Mouse (Mus musculus): Measurements from ENCODE around the gene Cd207. TPM values are rescaled to one million over a fixed set of nuclear protein-coding genes. Genes with fewer than 3 reads are reported as not detected.

Cd207 gene
- polyA plus RNA-seq, 1 experiment from 2014 or later = 0.11 TPM

GRCm38 (mm10) chr6:83626781-83627180 lies 50.9 kb downstream of the Cd207 start:
- Histone ChIP-seq H3K4me3 (no peak overlapping the region), H3K36me3 (no peaks in the 10 kb centered on the region), H3K9me3 (replicated peaks) (no peaks in the 10 kb centered on the region), H3K4me2 (no peak overlapping the region), H3K4me1 (no peaks in the 10 kb centered on the region), H3K27me3 (replicated peaks) (0 out of 2 replicates have a peak, but pooled peaks cover 8% of the 10 kb centered on the region), H3K27ac (no peak overlapping the region), H3K9ac (no peak overlapping the region)
- no peak for ATAC-seq
- 49% methylated on average over 17 of the region's 17 CpGs for WGBS (ENCODE audit: insufficient replicate concordance)

Other genes starting within 250 kb of the Cd207 start
- 12.1 and 14.8 TPM in 2 replicates for gene Tet3, start 218.8 kb downstream of the Cd207 start, polyA plus RNA-seq (2016; fragmentation: Nextera tagmentation; extraction: Ambion mirVana)
- 28.2 and 30.4 TPM in 2 replicates for gene Dguok, start 170.9 kb downstream of the Cd207 start, polyA plus RNA-seq (2016; fragmentation: Nextera tagmentation; extraction: Ambion mirVana)
- gene Actg2, start 141.6 kb downstream of the Cd207 start, polyA plus RNA-seq (2016; fragmentation: Nextera tagmentation; extraction: Ambion mirVana) = 5.7 and 6.7 TPM in 2 replicates
- 11.7 and 13.4 TPM in 2 replicates for gene Stambp, start 105.1 kb downstream of the Cd207 start, polyA plus RNA-seq (2016; fragmentation: Nextera tagmentation; extraction: Ambion mirVana)
- 2.1 and 2.9 TPM in 2 replicates for gene Clec4f, start 21.7 kb downstream of the Cd207 start, polyA plus RNA-seq (2016; fragmentation: Nextera tagmentation; extraction: Ambion mirVana)
- gene Vax2, start 33.4 kb upstream of the Cd207 start, polyA plus RNA-seq (2016; fragmentation: Nextera tagmentation; extraction: Ambion mirVana) = not detected in 2 replicates
- not detected in 2 replicates for gene Atp6v1b1, start 65.1 kb upstream of the Cd207 start, polyA plus RNA-seq (2016; fragmentation: Nextera tagmentation; extraction: Ambion mirVana)
- not detected in 2 replicates for gene Ankrd53, start 84.8 kb upstream of the Cd207 start, polyA plus RNA-seq (2016; fragmentation: Nextera tagmentation; extraction: Ambion mirVana)
- 54.6 and 56.1 TPM in 2 replicates for gene Tex261, start 98.0 kb upstream of the Cd207 start, polyA plus RNA-seq (2016; fragmentation: Nextera tagmentation; extraction: Ambion mirVana)
- 13.5 and 15.8 TPM in 2 replicates for gene Nagk, start 117.1 kb upstream of the Cd207 start, polyA plus RNA-seq (2016; fragmentation: Nextera tagmentation; extraction: Ambion mirVana)
- 4.3 and 4.9 TPM in 2 replicates for gene Paip2b, start 153.9 kb upstream of the Cd207 start, polyA plus RNA-seq (2016; fragmentation: Nextera tagmentation; extraction: Ambion mirVana)
- gene Zfp638, start 189.3 kb upstream of the Cd207 start, polyA plus RNA-seq (2016; fragmentation: Nextera tagmentation; extraction: Ambion mirVana) = 29.7 and 30.5 TPM in 2 replicates

Measured in liver, embryonic 12.5 days (tissue).